ENCODE assay signal across 23 mouse cellular contexts in the genomic region with DNA sequence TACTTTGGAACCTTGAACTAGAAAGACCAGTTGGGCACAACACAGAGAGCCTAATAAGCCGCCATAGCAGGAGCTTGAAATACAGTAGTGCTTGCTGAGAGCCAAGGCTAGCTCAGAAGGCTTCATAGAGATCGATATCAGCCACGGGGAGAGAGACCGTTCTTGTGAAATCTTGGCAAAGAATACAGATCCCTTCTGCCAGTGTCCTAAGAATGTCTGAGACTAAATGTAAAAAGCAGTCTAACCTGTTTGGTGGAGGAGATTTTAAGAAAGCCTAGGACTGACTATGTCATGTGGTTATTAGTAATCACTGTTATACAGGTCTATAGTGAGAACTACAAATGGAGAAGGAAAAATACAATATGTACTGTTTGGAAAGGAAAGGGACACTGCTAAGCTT.
"Had no signal": no experiment of that assay in that cellular context is flagged by ENCODE, and none has a peak within 500 bp of the region (broad histone marks: within the 10 kb centered on the region; RNA-seq: fewer than 3 reads in every experiment).

No protein-coding gene starts in this region.

- DNase-seq: gastrocnemius, postnatal 14 days; gastrocnemius, postnatal 36 days; heart, adult 2 months; heart, postnatal 10 days; heart, postnatal 4 days; kidney, adult 18-20 months; kidney, adult 8-10 months; kidney, postnatal 10 days; kidney, postnatal 25 days; kidney, postnatal 4 days; left cerebral cortex, postnatal 4 days; liver, embryonic 13.5 days had no signal

- H3K36me3 ChIP-seq: hindbrain, embryonic 10.5 days; hindbrain, embryonic 12.5 days; intestine, embryonic 15.5 days; limb, embryonic 13.5 days; limb, embryonic 15.5 days; liver, embryonic 13.5 days had no signal

- H3K9me3 ChIP-seq: hindbrain, embryonic 10.5 days; intestine, embryonic 15.5 days; limb, embryonic 13.5 days; limb, embryonic 15.5 days; liver, embryonic 13.5 days had no signal

- H3K27ac ChIP-seq: heart, adult 2 months; hindbrain, embryonic 10.5 days; hindbrain, embryonic 12.5 days; hindbrain, embryonic 14.5 days; intestine, embryonic 15.5 days; layer of hippocampus, adult 2 months; limb, embryonic 13.5 days; limb, embryonic 15.5 days; liver, embryonic 13.5 days had no signal

- H3K4me3 ChIP-seq: heart, adult 2 months; hindbrain, embryonic 10.5 days; hindbrain, embryonic 12.5 days; intestine, embryonic 15.5 days; layer of hippocampus, adult 2 months; limb, embryonic 13.5 days; limb, embryonic 15.5 days; liver, embryonic 13.5 days had no signal

- ATAC-seq: hindbrain, embryonic 16.5 days; inflammation-experienced regulatory T-cells, adult 6 months; intestine, embryonic 15.5 days; intestine, postnatal 0 days had no signal

- H3K4me2 ChIP-seq: heart, embryonic 11.5 days; hindbrain, embryonic 12.5 days; hindbrain, embryonic 14.5 days; intestine, embryonic 15.5 days; limb, embryonic 13.5 days; limb, embryonic 15.5 days; liver, embryonic 13.5 days had no signal

- H3K9ac ChIP-seq: hindbrain, embryonic 12.5 days; hindbrain, embryonic 14.5 days; intestine, embryonic 15.5 days; limb, embryonic 13.5 days; limb, embryonic 15.5 days; liver, embryonic 13.5 days had no signal

- H3K27me3 ChIP-seq: hindbrain, embryonic 12.5 days; intestine, embryonic 15.5 days; limb, embryonic 13.5 days; limb, embryonic 15.5 days; liver, embryonic 13.5 days had no signal
